Mouse (Mus musculus) lung, postnatal 25 days (tissue): ENCODE data around the gene Ap2a2.

Experiments
- DNase-seq: peaks from one replicate; pipeline ENCODE4 v3.0.0; 2022; ENCODE audit warnings: low spot score

The Ap2a2 gene

GRCm38 (mm10) chr7:141561682-141562391 is at the start of gene Ap2a2:
Ap2a2 (plus strand) TSS chr7:141562173.
- peak; percentile 88 for DNase-seq

GRCm38 (mm10) chr7:141517638-141518037 is 44.3 kb upstream of the Ap2a2 start:
- DNase-seq, result no peak

- DNase-seq, result no peak
These were observed 43.7 kb upstream of the Ap2a2 start for GRCm38 (mm10) chr7:141518296-141518695.

GRCm38 (mm10) chr7:141518926-141519325 is 43.0 kb upstream of the Ap2a2 start:
- DNase-seq, result no peak

- no peak for DNase-seq
These were observed 42.2 kb upstream of the Ap2a2 start for GRCm38 (mm10) chr7:141519795-141520194.

- no peak for DNase-seq
These were observed 39.0 kb upstream of the Ap2a2 start for GRCm38 (mm10) chr7:141523007-141523406.

GRCm38 (mm10) chr7:141524271-141524670 is 37.7 kb upstream of the Ap2a2 start:
- DNase-seq, result no peak

GRCm38 (mm10) chr7:141524760-141525579 is 37.0 kb upstream of the Ap2a2 start:
- DNase-seq, result peak; percentile 83

- no peak for DNase-seq
These were observed 36.4 kb upstream of the Ap2a2 start for GRCm38 (mm10) chr7:141525580-141525925.

GRCm38 (mm10) chr7:141535570-141535969 is 26.4 kb upstream of the Ap2a2 start:
- no peak for DNase-seq

- DNase-seq, result no peak
These were observed 23.0 kb upstream of the Ap2a2 start for GRCm38 (mm10) chr7:141538852-141539555.

GRCm38 (mm10) chr7:141539556-141540311 is 22.2 kb upstream of the Ap2a2 start, which contains the start of gene Chid1:
Chid1 (minus strand) TSS chr7:141539857.
- peak; percentile 99 for DNase-seq

GRCm38 (mm10) chr7:141540312-141541081 is 21.5 kb upstream of the Ap2a2 start:
- DNase-seq, result peak; percentile 74

GRCm38 (mm10) chr7:141541681-141542080 is 20.3 kb upstream of the Ap2a2 start:
- no peak for DNase-seq

- DNase-seq, result no peak
These were observed 19.4 kb upstream of the Ap2a2 start for GRCm38 (mm10) chr7:141542588-141542987.

GRCm38 (mm10) chr7:141544654-141545053 is 17.3 kb upstream of the Ap2a2 start:
- no peak for DNase-seq

- DNase-seq, result no peak
These were observed 12.4 kb upstream of the Ap2a2 start for GRCm38 (mm10) chr7:141549432-141550061.

- DNase-seq, result no peak
These were observed 11.5 kb upstream of the Ap2a2 start for GRCm38 (mm10) chr7:141550464-141550863.

- no peak for DNase-seq
These were observed 3.6 kb upstream of the Ap2a2 start for GRCm38 (mm10) chr7:141558329-141558776.

GRCm38 (mm10) chr7:141558946-141559345 is 3.0 kb upstream of the Ap2a2 start:
- DNase-seq, result no peak
